Mouse (Mus musculus): ENCODE measurements around the gene Kri1. TPM values are rescaled to one million over a fixed set of nuclear protein-coding genes. Genes with fewer than 3 reads are reported as not detected.

Kri1 gene
- polyA plus RNA-seq, 1 experiment: 29.3 TPM

GRCm38 (mm10) chr9:21245113-21245487, 42.7 kb downstream of the Kri1 start:
- H3K36me3 ChIP-seq (ENCODE audit: control insufficient read depth, insufficient read depth): no peaks in the 10 kb centered on the region
- TF ChIP-seq CEBPB (IDR thresholded peaks at IDR 0.05; ENCODE audit: low read depth) (no peak), USF1 (IDR thresholded peaks at IDR 0.05; ENCODE audit: low read depth) (no peak), FOSL1 (IDR thresholded peaks at IDR 0.05; ENCODE audit: insufficient read depth, low read length, poor library complexity, severe bottlenecking) (no peak), MYOD1 (IDR thresholded peaks at IDR 0.05; ENCODE audit: control insufficient read depth, insufficient read length, low read depth) (no peak), CTCF (IDR thresholded peaks at IDR 0.05; ENCODE audit: control insufficient read depth, insufficient read depth, insufficient read length) (no peak), MAX (IDR thresholded peaks at IDR 0.05) (no peak), MYOG (IDR thresholded peaks at IDR 0.05; ENCODE audit: control insufficient read depth, extremely low read depth, insufficient read length) (no peak)
- H3K79me2 ChIP-seq (ENCODE audit: control insufficient read depth, insufficient read depth): no peaks in the 10 kb centered on the region
- no peak overlapping the region for H3K4me3 ChIP-seq (ENCODE audit: insufficient read depth, poor library complexity, severe bottlenecking)
- H3ac ChIP-seq (ENCODE audit: control insufficient read depth, insufficient read length, low read depth): no peak overlapping the region
- peaks cover 39% of the 10 kb centered on the region for H3K27me3 ChIP-seq (ENCODE audit: control insufficient read depth, insufficient read depth, insufficient read length)
- H3K79me3 ChIP-seq (ENCODE audit: low read depth): no peaks in the 10 kb centered on the region

GRCm38 (mm10) chr9:21244428-21245112, 43.2 kb downstream of the Kri1 start:
- Histone ChIP-seq H3K79me2 (ENCODE audit: control insufficient read depth, insufficient read depth) (no peaks in the 10 kb centered on the region), H3K36me3 (ENCODE audit: control insufficient read depth, insufficient read depth) (no peaks in the 10 kb centered on the region), H3K27me3 (ENCODE audit: control insufficient read depth, insufficient read depth, insufficient read length) (peaks cover 35% of the 10 kb centered on the region), H3ac (ENCODE audit: control insufficient read depth, insufficient read length, low read depth) (no peak overlapping the region), H3K4me3 (ENCODE audit: insufficient read depth, poor library complexity, severe bottlenecking) (no peak overlapping the region), H3K79me3 (ENCODE audit: low read depth) (no peaks in the 10 kb centered on the region)
- no peak for TF ChIP-seq MYOG (IDR thresholded peaks at IDR 0.05; ENCODE audit: control insufficient read depth, extremely low read depth, insufficient read length)
- no peak for TF ChIP-seq FOSL1 (IDR thresholded peaks at IDR 0.05; ENCODE audit: insufficient read depth, low read length, poor library complexity, severe bottlenecking)
- TF ChIP-seq CEBPB (IDR thresholded peaks at IDR 0.05; ENCODE audit: low read depth): no peak
- no peak for TF ChIP-seq MAX (IDR thresholded peaks at IDR 0.05)
- no peak for TF ChIP-seq USF1 (IDR thresholded peaks at IDR 0.05; ENCODE audit: low read depth)
- no peak for TF ChIP-seq MYOD1 (IDR thresholded peaks at IDR 0.05; ENCODE audit: control insufficient read depth, insufficient read length, low read depth)
- no peak for TF ChIP-seq CTCF (IDR thresholded peaks at IDR 0.05; ENCODE audit: control insufficient read depth, insufficient read depth, insufficient read length)

GRCm38 (mm10) chr9:21243826-21244427, 43.8 kb downstream of the Kri1 start:
- no peaks in the 10 kb centered on the region for H3K79me2 ChIP-seq (ENCODE audit: control insufficient read depth, insufficient read depth)
- H3K36me3 ChIP-seq (ENCODE audit: control insufficient read depth, insufficient read depth): no peaks in the 10 kb centered on the region
- no peak overlapping the region for H3ac ChIP-seq (ENCODE audit: control insufficient read depth, insufficient read length, low read depth)
- no peak for TF ChIP-seq USF1 (IDR thresholded peaks at IDR 0.05; ENCODE audit: low read depth)
- TF ChIP-seq MYOG (IDR thresholded peaks at IDR 0.05; ENCODE audit: control insufficient read depth, extremely low read depth, insufficient read length): no peak
- no peak for TF ChIP-seq MYOD1 (IDR thresholded peaks at IDR 0.05; ENCODE audit: control insufficient read depth, insufficient read length, low read depth)
- TF ChIP-seq CTCF (IDR thresholded peaks at IDR 0.05; ENCODE audit: control insufficient read depth, insufficient read depth, insufficient read length): no peak
- TF ChIP-seq MAX (IDR thresholded peaks at IDR 0.05): no peak
- TF ChIP-seq FOSL1 (IDR thresholded peaks at IDR 0.05; ENCODE audit: insufficient read depth, low read length, poor library complexity, severe bottlenecking): no peak
- no peak for TF ChIP-seq CEBPB (IDR thresholded peaks at IDR 0.05; ENCODE audit: low read depth)
- H3K27me3 ChIP-seq (ENCODE audit: control insufficient read depth, insufficient read depth, insufficient read length): peaks cover 35% of the 10 kb centered on the region
- no peak overlapping the region for H3K4me3 ChIP-seq (ENCODE audit: insufficient read depth, poor library complexity, severe bottlenecking)
- H3K79me3 ChIP-seq (ENCODE audit: low read depth): no peaks in the 10 kb centered on the region

GRCm38 (mm10) chr9:21241343-21241742, 46.4 kb downstream of the Kri1 start:
- Histone ChIP-seq H3K79me2 (ENCODE audit: control insufficient read depth, insufficient read depth) (peaks cover 21% of the 10 kb centered on the region), H3K36me3 (ENCODE audit: control insufficient read depth, insufficient read depth) (peaks cover 8% of the 10 kb centered on the region), H3K4me3 (ENCODE audit: insufficient read depth, poor library complexity, severe bottlenecking) (no peak overlapping the region), H3ac (ENCODE audit: control insufficient read depth, insufficient read length, low read depth) (no peak overlapping the region), H3K27me3 (ENCODE audit: control insufficient read depth, insufficient read depth, insufficient read length) (peaks cover 23% of the 10 kb centered on the region), H3K79me3 (ENCODE audit: low read depth) (peaks cover 12% of the 10 kb centered on the region)
- TF ChIP-seq CEBPB (IDR thresholded peaks at IDR 0.05; ENCODE audit: low read depth): no peak
- peak; percentile 92 for TF ChIP-seq CTCF (IDR thresholded peaks at IDR 0.05; ENCODE audit: control insufficient read depth, insufficient read depth, insufficient read length)
- TF ChIP-seq MAX (IDR thresholded peaks at IDR 0.05): no peak

GRCm38 (mm10) chr9:21239465-21239848, 48.3 kb downstream of the Kri1 start:
- Histone ChIP-seq H3K27me3 (ENCODE audit: control insufficient read depth, insufficient read depth, insufficient read length) (peaks cover 12% of the 10 kb centered on the region), H3K4me3 (ENCODE audit: insufficient read depth, poor library complexity, severe bottlenecking) (peak overlapping the region; percentile 79), H3K79me2 (ENCODE audit: control insufficient read depth, insufficient read depth) (peaks cover 40% of the 10 kb centered on the region), H3K36me3 (ENCODE audit: control insufficient read depth, insufficient read depth) (peaks cover 22% of the 10 kb centered on the region), H3ac (ENCODE audit: control insufficient read depth, insufficient read length, low read depth) (no peak overlapping the region), H3K79me3 (ENCODE audit: low read depth) (peaks cover 21% of the 10 kb centered on the region)
- TF ChIP-seq CTCF (IDR thresholded peaks at IDR 0.05; ENCODE audit: control insufficient read depth, insufficient read depth, insufficient read length) (no peak), MYOD1 (IDR thresholded peaks at IDR 0.05; ENCODE audit: control insufficient read depth, insufficient read length, low read depth) (no peak), FOSL1 (IDR thresholded peaks at IDR 0.05; ENCODE audit: insufficient read depth, low read length, poor library complexity, severe bottlenecking) (no peak), CEBPB (IDR thresholded peaks at IDR 0.05; ENCODE audit: low read depth) (no peak), MAX (IDR thresholded peaks at IDR 0.05) (no peak)

All from C2C12 (cell line).